Mouse (Mus musculus): ENCODE measurements around the gene Gimap4. TPM values are rescaled to one million over a fixed set of nuclear protein-coding genes. Genes with fewer than 3 reads are reported as not detected.

Gimap4 gene
- total RNA-seq (2021) = not detected
- long read RNA-seq, experiment 1 = 0 reads
- long read RNA-seq, experiment 2 = 0 reads

- Histone ChIP-seq H3K4me3 (no peak within 1 kb of the TSS), H3K27ac (no peak within 1 kb of the TSS)
- no peak for TF ChIP-seq CTCF (conservative IDR thresholded peaks at IDR 0.05)
- DNase-seq (ENCODE audit: low spot score in 2 of 2) = no peak
Measured at GRCm38 (mm10) chr6:48684319-48684718, at the start of gene Gimap4. Gene Gimap4, plus strand, starts transcription at chr6:48684549.

GRCm38 (mm10) chr6:48635105-48635504 lies 49.2 kb upstream of the Gimap4 start:
- Histone ChIP-seq H3K4me3 (no peak overlapping the region), H3K27ac (no peak overlapping the region)
- TF ChIP-seq CTCF (conservative IDR thresholded peaks at IDR 0.05) = no peak
- no peak for DNase-seq (ENCODE audit: low spot score in 2 of 2)

- no peak overlapping the region for H3K27ac ChIP-seq
- no peak for DNase-seq (ENCODE audit: low spot score in 2 of 2)
- TF ChIP-seq CTCF (conservative IDR thresholded peaks at IDR 0.05) = no peak
- H3K4me3 ChIP-seq = no peak overlapping the region
Measured at GRCm38 (mm10) chr6:48636515-48636914, 47.8 kb upstream of the Gimap4 start.

GRCm38 (mm10) chr6:48637811-48638500 lies 46.4 kb upstream of the Gimap4 start:
- TF ChIP-seq CTCF (conservative IDR thresholded peaks at IDR 0.05) = no peak
- no peak for DNase-seq (ENCODE audit: low spot score in 2 of 2)
- H3K27ac ChIP-seq = no peak overlapping the region
- no peak overlapping the region for H3K4me3 ChIP-seq

- TF ChIP-seq CTCF (conservative IDR thresholded peaks at IDR 0.05) = no peak
- no peak for DNase-seq (ENCODE audit: low spot score in 2 of 2)
- Histone ChIP-seq H3K4me3 (no peak overlapping the region), H3K27ac (no peak overlapping the region)
Measured at GRCm38 (mm10) chr6:48638553-48638952, 45.8 kb upstream of the Gimap4 start.

GRCm38 (mm10) chr6:48641391-48641790 lies 43.0 kb upstream of the Gimap4 start:
- DNase-seq (ENCODE audit: low spot score in 2 of 2) = no peak
- Histone ChIP-seq H3K27ac (no peak overlapping the region), H3K4me3 (no peak overlapping the region)
- TF ChIP-seq CTCF (conservative IDR thresholded peaks at IDR 0.05) = no peak

GRCm38 (mm10) chr6:48642764-48643292 lies 41.5 kb upstream of the Gimap4 start:
- H3K27ac ChIP-seq = no peak overlapping the region
- TF ChIP-seq CTCF (conservative IDR thresholded peaks at IDR 0.05) = peak; percentile 82
- no peak overlapping the region for H3K4me3 ChIP-seq
- peak; percentile 41 to 43 for DNase-seq (ENCODE audit: low spot score in 2 of 2)

GRCm38 (mm10) chr6:48645660-48646308 lies 38.6 kb upstream of the Gimap4 start:
- Histone ChIP-seq H3K4me3 (no peak overlapping the region), H3K27ac (no peak overlapping the region)
- peak; percentile 93 for TF ChIP-seq CTCF (conservative IDR thresholded peaks at IDR 0.05)

GRCm38 (mm10) chr6:48646309-48646690 lies 38.0 kb upstream of the Gimap4 start:
- no peak for DNase-seq (ENCODE audit: low spot score in 2 of 2)
- Histone ChIP-seq H3K4me3 (no peak overlapping the region), H3K27ac (no peak overlapping the region)
- TF ChIP-seq CTCF (conservative IDR thresholded peaks at IDR 0.05) = no peak

More at GRCm38 (mm10) chr6:48645660-48646308, 38.6 kb upstream of the Gimap4 start:
- DNase-seq (ENCODE audit: low spot score in 2 of 2) = peak; percentile 44 to 81

- H3K4me3 ChIP-seq = no peak within 1 kb of the TSS
- peak; percentile 72 for TF ChIP-seq CTCF (conservative IDR thresholded peaks at IDR 0.05)
- no peak within 1 kb of the TSS for H3K27ac ChIP-seq
- DNase-seq (ENCODE audit: low spot score in 2 of 2) = no peak
Measured at GRCm38 (mm10) chr6:48646995-48647394, 37.4 kb upstream of the Gimap4 start, which contains the start of gene Gimap8. Gene Gimap8, plus strand, starts transcription at chr6:48647234.

- H3K4me3 ChIP-seq = no peak overlapping the region
- DNase-seq (ENCODE audit: low spot score in 2 of 2) = no peak
Measured at GRCm38 (mm10) chr6:48647611-48648010, 36.7 kb upstream of the Gimap4 start.

GRCm38 (mm10) chr6:48648779-48649178 lies 35.6 kb upstream of the Gimap4 start:
- H3K4me3 ChIP-seq = no peak overlapping the region
- DNase-seq (ENCODE audit: low spot score in 2 of 2) = no peak
- TF ChIP-seq CTCF (conservative IDR thresholded peaks at IDR 0.05) = no peak
- H3K27ac ChIP-seq = no peak overlapping the region

More at GRCm38 (mm10) chr6:48647611-48648010, 36.7 kb upstream of the Gimap4 start:
- H3K27ac ChIP-seq = no peak overlapping the region
- TF ChIP-seq CTCF (conservative IDR thresholded peaks at IDR 0.05) = no peak

- no peak for TF ChIP-seq CTCF (conservative IDR thresholded peaks at IDR 0.05)
- Histone ChIP-seq H3K27ac (no peak overlapping the region), H3K4me3 (no peak overlapping the region)
- DNase-seq (ENCODE audit: low spot score in 2 of 2) = no peak
Measured at GRCm38 (mm10) chr6:48650041-48650440, 34.3 kb upstream of the Gimap4 start.
